Mouse (Mus musculus): ENCODE data around the gene Gm49384. TPM values are rescaled to one million over a fixed set of nuclear protein-coding genes. Genes with fewer than 3 reads are reported as not detected.
A peak's percentile ranks its signal among the peaks of the same experiment; 100 is the strongest.

Gm49384 gene
- polyA plus RNA-seq, 1 experiment from 2014 or later: 48.2 TPM

- H3K4me3 ChIP-seq: no peak overlapping the region
- no peak overlapping the region for H3K27ac ChIP-seq (replicated peaks)
- no peak for DNase-seq (ENCODE audit: low spot score)
- WGBS: 96% methylated on average over 7 of the region's 7 CpGs
- no peaks in the 10 kb centered on the region for H3K27me3 ChIP-seq (replicated peaks; ENCODE audit: low read depth, poor library complexity, severe bottlenecking)
- H3K36me3 ChIP-seq (replicated peaks): peaks cover 100% of the 10 kb centered on the region
- no peaks in the 10 kb centered on the region for H3K9me3 ChIP-seq
- H3K4me1 ChIP-seq: no peaks in the 10 kb centered on the region
Measured at GRCm38 (mm10) chr12:69216587-69216986, 12.5 kb upstream of the Gm49384 start.

GRCm38 (mm10) chr12:69215000-69215785 is 11.1 kb upstream of the Gm49384 start:
- no peaks in the 10 kb centered on the region for H3K27me3 ChIP-seq (replicated peaks; ENCODE audit: low read depth, poor library complexity, severe bottlenecking)
- no peaks in the 10 kb centered on the region for H3K4me1 ChIP-seq
- no peak overlapping the region for H3K27ac ChIP-seq (replicated peaks)
- 88% methylated on average over 3 of the region's 3 CpGs for WGBS
- H3K36me3 ChIP-seq (replicated peaks): peaks cover 100% of the 10 kb centered on the region
- no peaks in the 10 kb centered on the region for H3K9me3 ChIP-seq
- DNase-seq (ENCODE audit: low spot score): no peak
- H3K4me3 ChIP-seq: no peak overlapping the region

GRCm38 (mm10) chr12:69214393-69214792 is 10.3 kb upstream of the Gm49384 start:
- Histone ChIP-seq H3K27me3 (replicated peaks; ENCODE audit: low read depth, poor library complexity, severe bottlenecking) (no peaks in the 10 kb centered on the region), H3K27ac (replicated peaks) (no peak overlapping the region), H3K36me3 (replicated peaks) (peaks cover 100% of the 10 kb centered on the region), H3K9me3 (no peaks in the 10 kb centered on the region), H3K4me1 (no peaks in the 10 kb centered on the region), H3K4me3 (no peak overlapping the region)
- WGBS: 94% methylated on average over 7 of the region's 7 CpGs
- no peak for DNase-seq (ENCODE audit: low spot score)

- Histone ChIP-seq H3K9me3 (no peaks in the 10 kb centered on the region), H3K27ac (replicated peaks) (no peak overlapping the region), H3K4me3 (no peak overlapping the region), H3K27me3 (replicated peaks; ENCODE audit: low read depth, poor library complexity, severe bottlenecking) (no peaks in the 10 kb centered on the region), H3K36me3 (replicated peaks) (peaks cover 99% of the 10 kb centered on the region), H3K4me1 (no peaks in the 10 kb centered on the region)
- 94% methylated on average over 13 of the region's 13 CpGs for WGBS
- no peak for DNase-seq (ENCODE audit: low spot score)
Measured at GRCm38 (mm10) chr12:69213186-69213777, 9.2 kb upstream of the Gm49384 start.

- DNase-seq (ENCODE audit: low spot score): no peak
- H3K9me3 ChIP-seq: no peaks in the 10 kb centered on the region
- no peak overlapping the region for H3K27ac ChIP-seq (replicated peaks)
- no peak overlapping the region for H3K4me3 ChIP-seq
- H3K36me3 ChIP-seq (replicated peaks): peaks cover 99% of the 10 kb centered on the region
- 86% methylated on average over 5 of the region's 5 CpGs for WGBS
- H3K27me3 ChIP-seq (replicated peaks; ENCODE audit: low read depth, poor library complexity, severe bottlenecking): no peaks in the 10 kb centered on the region
- no peaks in the 10 kb centered on the region for H3K4me1 ChIP-seq
Measured at GRCm38 (mm10) chr12:69211057-69211456, 7.0 kb upstream of the Gm49384 start.

GRCm38 (mm10) chr12:69210056-69210979 is 6.3 kb upstream of the Gm49384 start:
- Histone ChIP-seq H3K4me3 (no peak overlapping the region), H3K27me3 (replicated peaks; ENCODE audit: low read depth, poor library complexity, severe bottlenecking) (no peaks in the 10 kb centered on the region), H3K9me3 (no peaks in the 10 kb centered on the region), H3K27ac (replicated peaks) (no peak overlapping the region), H3K4me1 (no peaks in the 10 kb centered on the region), H3K36me3 (replicated peaks) (peaks cover 96% of the 10 kb centered on the region)
- 87% methylated on average over 18 of the region's 18 CpGs for WGBS
- DNase-seq (ENCODE audit: low spot score): no peak

- H3K4me1 ChIP-seq: no peaks in the 10 kb centered on the region
- peaks cover 86% of the 10 kb centered on the region for H3K36me3 ChIP-seq (replicated peaks)
- H3K9me3 ChIP-seq: no peaks in the 10 kb centered on the region
- H3K27me3 ChIP-seq (replicated peaks; ENCODE audit: low read depth, poor library complexity, severe bottlenecking): no peaks in the 10 kb centered on the region
- 82% methylated on average over 2 of the region's 2 CpGs for WGBS
- DNase-seq (ENCODE audit: low spot score): no peak
- no peak overlapping the region for H3K4me3 ChIP-seq
- H3K27ac ChIP-seq (replicated peaks): no peak overlapping the region
Measured at GRCm38 (mm10) chr12:69208520-69208919, 4.5 kb upstream of the Gm49384 start.

- H3K27me3 ChIP-seq (replicated peaks; ENCODE audit: low read depth, poor library complexity, severe bottlenecking): no peaks in the 10 kb centered on the region
- no peaks in the 10 kb centered on the region for H3K9me3 ChIP-seq
- WGBS: 94% methylated on average over 7 of the region's 7 CpGs
- no peak for DNase-seq (ENCODE audit: low spot score)
- no peaks in the 10 kb centered on the region for H3K4me1 ChIP-seq
- H3K4me3 ChIP-seq: no peak overlapping the region
- no peak overlapping the region for H3K27ac ChIP-seq (replicated peaks)
- peaks cover 86% of the 10 kb centered on the region for H3K36me3 ChIP-seq (replicated peaks)
Measured at GRCm38 (mm10) chr12:69207926-69208325, 3.9 kb upstream of the Gm49384 start.

GRCm38 (mm10) chr12:69207396-69207795 is 3.3 kb upstream of the Gm49384 start:
- Histone ChIP-seq H3K4me1 (no peaks in the 10 kb centered on the region), H3K27me3 (replicated peaks; ENCODE audit: low read depth, poor library complexity, severe bottlenecking) (no peaks in the 10 kb centered on the region), H3K27ac (replicated peaks) (no peak overlapping the region), H3K9me3 (no peaks in the 10 kb centered on the region), H3K36me3 (replicated peaks) (peaks cover 86% of the 10 kb centered on the region), H3K4me3 (no peak overlapping the region)
- WGBS: 96% methylated on average over 8 of the region's 8 CpGs
- no peak for DNase-seq (ENCODE audit: low spot score)

- H3K4me3 ChIP-seq: peak overlapping the region; percentile 28; the same call in 1 of the 2 replicates
- DNase-seq (ENCODE audit: low spot score): no peak
Measured at GRCm38 (mm10) chr12:69198985-69199384, 5.1 kb downstream of the Gm49384 start.

GRCm38 (mm10) chr12:69198164-69198535 is 5.9 kb downstream of the Gm49384 start, which contains the start of gene Dnaaf2:
Dnaaf2 (minus strand) TSS chr12:69198429.
- Histone ChIP-seq H3K36me3 (replicated peaks) (peaks cover 50% of the 10 kb centered on the region), H3K4me1 (peaks cover 31% of the 10 kb centered on the region), H3K27ac (replicated peaks) (peak within 1 kb of the TSS; percentile 91), H3K9me3 (no peaks in the 10 kb centered on the region), H3K4me3 (peak within 1 kb of the TSS; percentile 94), H3K27me3 (replicated peaks; ENCODE audit: low read depth, poor library complexity, severe bottlenecking) (no peaks in the 10 kb centered on the region)
- DNase-seq (ENCODE audit: low spot score): peak; percentile 84
- under 1% methylated on average over 18 of the region's 18 CpGs for WGBS

More at GRCm38 (mm10) chr12:69198985-69199384, 5.1 kb downstream of the Gm49384 start:
- Histone ChIP-seq H3K9me3 (no peaks in the 10 kb centered on the region), H3K4me1 (peaks cover 31% of the 10 kb centered on the region), H3K27ac (replicated peaks) (no peak overlapping the region), H3K27me3 (replicated peaks; ENCODE audit: low read depth, poor library complexity, severe bottlenecking) (no peaks in the 10 kb centered on the region), H3K36me3 (replicated peaks) (peaks cover 52% of the 10 kb centered on the region)

GRCm38 (mm10) chr12:69197378-69198163 is 6.5 kb downstream of the Gm49384 start:
- Histone ChIP-seq H3K4me1 (peaks cover 31% of the 10 kb centered on the region), H3K27ac (replicated peaks) (peak overlapping the region; percentile 91), H3K4me3 (peak overlapping the region; percentile 94), H3K9me3 (no peaks in the 10 kb centered on the region), H3K27me3 (replicated peaks; ENCODE audit: low read depth, poor library complexity, severe bottlenecking) (no peaks in the 10 kb centered on the region), H3K36me3 (replicated peaks) (peaks cover 50% of the 10 kb centered on the region)
- peak; percentile 67 for DNase-seq (ENCODE audit: low spot score)
- WGBS: under 1% methylated on average over 94 of the region's 94 CpGs
